Mouse (Mus musculus) neural tube, embryonic 10.5 days (tissue): ENCODE results near the gene A030005L19Rik.
"Not testable (repeated sequence)": the region's sequence is repeated elsewhere in the genome, so short reads cannot be mapped to it uniquely, and the experiment has no call there.

ENCODE experiments used
- DNase-seq: peaks from one replicate; pipeline ENCODE4 v3.0.0-alpha.2; 2017; ENCODE audit warnings: low spot score; ENCODE audit errors: extremely low spot score

Gene A030005L19Rik

DNA sequence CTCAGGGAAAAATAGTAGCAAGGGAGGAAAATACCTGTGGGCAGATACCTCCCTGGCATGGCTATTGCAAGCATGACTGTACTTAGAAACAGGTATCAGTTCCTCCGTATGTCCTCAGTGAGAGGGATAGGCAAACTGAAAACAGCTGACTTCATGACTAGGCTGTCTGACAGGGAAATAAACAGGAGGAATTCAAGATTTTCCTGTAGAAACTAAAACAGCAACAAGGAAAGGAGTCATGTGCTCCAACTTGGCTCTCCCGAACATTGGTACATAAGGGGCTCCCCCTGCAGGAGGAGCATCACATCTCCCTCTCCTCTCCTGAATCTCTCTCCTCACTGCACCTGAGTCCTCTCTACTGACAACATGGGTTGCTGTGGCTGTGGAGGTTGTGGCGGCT lies at the start of gene A030005L19Rik:
TSS of gene A030005L19Rik (plus strand) at position 301 of the 400 bp plus-strand sequence.
- no peak for DNase-seq

- DNase-seq: no peak
These were observed 42.9 kb upstream of the A030005L19Rik start for GRCm38 (mm10) chr1:82870202-82870601.

DNA sequence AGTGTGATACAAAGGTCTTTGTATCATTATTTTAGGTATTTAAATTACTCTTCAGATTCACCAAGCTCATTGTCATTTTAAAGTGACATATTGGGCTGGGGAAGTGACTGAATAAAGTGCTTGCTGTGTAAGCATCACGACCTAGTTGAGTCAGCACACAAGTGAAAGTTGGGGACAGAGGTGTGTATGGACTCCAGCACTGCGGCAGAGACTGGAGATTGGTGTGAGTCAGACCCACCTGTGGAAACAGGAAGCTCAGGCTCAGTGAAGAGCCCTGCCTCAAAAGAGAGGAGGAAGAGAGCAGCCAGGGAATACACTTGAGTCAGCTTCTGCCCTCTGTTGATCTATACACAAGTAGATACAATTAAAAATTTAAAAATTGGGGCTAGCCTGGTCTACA lies 34.0 kb upstream of the A030005L19Rik start:
- DNase-seq: no peak

DNA sequence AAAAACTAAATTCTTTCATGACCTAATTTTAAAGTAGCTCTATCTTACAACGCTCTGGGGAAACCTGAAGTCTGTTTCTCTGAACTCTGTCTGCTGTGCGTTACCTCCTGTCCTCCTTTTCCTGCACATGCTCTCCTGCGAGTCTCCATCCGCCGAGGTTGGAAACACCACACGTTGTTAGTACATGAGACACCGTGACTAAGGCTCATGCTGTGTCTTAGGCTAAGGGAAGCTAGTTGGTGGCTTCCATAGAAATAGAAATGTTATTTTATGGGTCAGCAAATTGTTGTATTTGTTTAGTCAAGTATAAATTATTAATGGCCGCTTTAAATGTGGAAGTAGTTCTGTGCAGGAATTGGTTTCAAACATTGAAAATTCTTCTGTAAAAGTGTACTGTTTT lies 32.9 kb upstream of the A030005L19Rik start:
- no peak for DNase-seq

DNA sequence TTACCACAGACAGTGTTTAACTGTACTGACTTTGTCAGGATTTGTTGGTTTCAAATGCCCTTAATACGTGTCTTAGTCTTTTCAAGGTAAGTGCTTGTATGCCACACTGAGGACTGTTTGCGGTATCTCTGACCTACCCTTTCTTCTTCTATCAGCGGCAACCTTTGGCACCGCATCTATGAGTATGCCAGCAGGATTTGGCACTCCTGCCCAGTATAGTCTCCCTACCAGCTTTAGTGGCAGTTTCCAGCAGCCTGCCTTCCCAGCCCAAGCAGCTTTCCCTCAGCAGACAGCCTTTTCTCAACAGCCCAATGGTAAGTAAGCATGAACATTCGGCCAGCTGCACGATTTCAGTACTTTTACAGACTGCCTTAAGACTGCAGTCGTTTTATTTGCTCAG lies 19.9 kb upstream of the A030005L19Rik start:
- DNase-seq: no peak

DNA sequence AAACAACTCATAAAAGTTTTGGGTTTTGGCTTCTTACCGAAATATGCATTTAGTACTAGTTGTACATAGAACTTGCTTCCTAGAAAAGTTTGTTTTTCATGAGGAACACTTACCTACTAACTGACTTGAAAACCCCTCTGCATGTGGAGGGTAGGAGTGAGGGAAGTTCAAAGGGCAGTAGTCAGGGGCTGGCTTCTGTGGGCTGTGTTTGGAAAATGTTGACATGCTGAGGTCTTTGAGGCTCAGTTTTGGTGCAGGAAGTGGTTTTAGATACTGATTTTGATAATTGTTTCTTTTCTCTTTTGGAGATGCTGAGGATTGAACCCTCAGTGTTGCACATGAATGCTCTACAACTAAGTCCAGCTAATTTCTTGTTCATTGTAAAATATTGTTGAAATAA lies 12.6 kb upstream of the A030005L19Rik start:
- DNase-seq: no peak

GRCm38 (mm10) chr1:82901201-82901600 lies 11.9 kb upstream of the A030005L19Rik start:
- DNase-seq: no peak

DNA sequence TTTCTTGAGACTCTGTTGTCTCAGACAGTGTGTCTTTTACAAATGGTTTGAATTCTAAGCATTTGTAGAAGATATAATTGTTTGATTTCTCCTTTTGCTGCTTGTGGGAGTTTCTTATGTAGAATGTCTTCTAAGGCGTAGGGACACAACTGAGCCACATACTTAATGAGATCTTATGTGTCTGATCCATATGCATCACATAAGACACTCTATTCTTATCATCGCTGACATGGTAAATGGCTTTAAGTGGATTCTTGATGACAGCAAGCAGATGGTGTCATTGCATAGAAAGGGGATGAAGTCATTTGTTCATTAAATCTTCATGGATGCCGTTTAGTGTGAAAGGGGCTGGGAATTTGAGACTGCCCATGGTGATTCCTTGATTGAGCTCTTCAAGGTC lies 7.2 kb upstream of the A030005L19Rik start:
- no peak for DNase-seq

- not testable (repeated sequence) for DNase-seq
These were observed 309 bp downstream of the A030005L19Rik start for GRCm38 (mm10) chr1:82913434-82913833.

- DNase-seq: no peak
These were observed 11.5 kb downstream of the A030005L19Rik start, which contains the start of gene A030014E15Rik for GRCm38 (mm10) chr1:82924650-82925049. Gene A030014E15Rik (plus strand): TSS chr1:82924917.

DNA sequence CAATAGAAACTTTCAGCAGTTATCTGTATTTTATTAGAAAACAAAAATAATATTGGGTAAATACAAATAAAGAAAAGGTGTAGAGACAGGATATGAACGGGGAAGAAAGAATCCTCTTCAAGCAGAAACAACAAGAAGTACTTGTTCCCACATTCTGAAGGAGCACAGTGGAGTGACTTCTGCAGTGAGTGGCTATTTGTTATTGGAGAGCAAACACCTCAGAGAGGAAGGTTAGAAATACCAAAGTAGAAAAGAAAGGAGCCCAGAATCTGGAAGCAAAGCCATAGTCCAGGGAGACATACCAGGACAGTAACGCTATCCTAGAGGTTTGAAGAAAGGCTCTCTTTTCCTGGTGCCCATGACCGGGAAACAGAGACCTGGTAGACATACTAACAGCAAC lies 17.4 kb downstream of the A030005L19Rik start:
- DNase-seq: not testable (repeated sequence)

DNA sequence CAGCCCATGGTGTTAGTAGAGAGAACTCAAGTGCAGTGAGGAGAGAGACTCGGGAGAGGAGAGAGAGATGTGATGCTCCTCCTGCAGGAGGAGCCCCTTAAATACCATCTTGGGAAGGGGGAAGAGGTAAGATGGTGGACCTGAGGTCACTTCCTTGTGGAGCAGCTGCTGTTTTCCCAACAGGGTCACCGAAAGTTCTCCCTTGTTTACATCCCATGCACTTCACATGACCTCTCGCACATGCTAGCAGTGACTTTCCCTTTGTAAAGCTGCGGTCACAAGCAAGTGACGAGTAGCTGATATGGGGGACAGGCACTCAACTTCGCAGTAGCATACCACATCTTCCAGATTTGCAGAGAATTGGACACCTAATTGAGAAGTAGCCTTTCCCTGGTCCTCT lies 18.2 kb downstream of the A030005L19Rik start, which contains the start of gene Gm6217:
TSS of gene Gm6217 (minus strand) at position 74 of the 400 bp plus-strand sequence.
- not testable (repeated sequence) for DNase-seq

DNA sequence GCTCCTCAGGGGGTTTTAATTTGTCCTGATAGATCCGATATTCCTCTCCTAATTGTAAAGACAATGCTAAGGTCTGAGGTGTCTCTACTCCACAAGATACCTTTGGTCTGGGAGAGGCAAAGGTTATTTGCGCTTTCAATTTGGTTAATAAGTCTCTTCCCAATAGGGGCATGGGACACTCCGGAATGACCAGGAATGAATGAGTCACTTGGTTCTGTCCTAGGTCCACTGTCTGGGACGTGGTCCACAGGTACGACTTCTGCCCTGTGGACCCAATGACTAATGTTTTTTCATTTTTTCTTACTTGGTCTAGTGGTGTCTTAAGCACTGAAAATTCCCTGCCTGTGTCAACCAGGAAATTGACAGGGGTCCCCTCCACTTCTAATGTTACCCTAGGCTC lies 25.5 kb downstream of the A030005L19Rik start:
- DNase-seq: no peak

- not testable (repeated sequence) for DNase-seq
These were observed 29.4 kb downstream of the A030005L19Rik start for GRCm38 (mm10) chr1:82942505-82942904.

GRCm38 (mm10) chr1:82943295-82943694 lies 30.2 kb downstream of the A030005L19Rik start, which contains the start of gene A030003K21Rik:
Gene A030003K21Rik (minus strand): TSS chr1:82943388.
- DNase-seq: not testable (repeated sequence)

GRCm38 (mm10) chr1:82946029-82946428 lies 32.9 kb downstream of the A030005L19Rik start:
- DNase-seq: not testable (repeated sequence)

DNA sequence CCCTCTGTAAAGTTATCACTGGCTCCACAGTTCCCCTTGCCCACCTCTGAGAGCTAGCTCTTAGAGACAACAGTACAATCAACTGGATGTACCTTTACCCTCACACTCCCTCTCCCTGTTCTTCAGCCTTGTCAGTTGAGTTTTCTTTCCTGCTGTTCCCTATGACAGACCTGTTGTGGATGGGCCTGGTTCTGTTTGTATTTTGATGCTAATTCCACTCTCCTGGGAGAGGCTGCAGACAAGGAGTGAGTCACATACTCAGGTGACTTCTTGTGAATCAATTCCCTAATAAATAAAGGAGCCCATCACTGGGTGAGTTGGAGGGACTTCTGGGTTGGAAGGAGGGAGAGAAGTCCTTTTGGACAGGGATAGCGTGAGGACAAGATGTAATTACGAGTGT lies 35.5 kb downstream of the A030005L19Rik start:
- no peak for DNase-seq

DNA sequence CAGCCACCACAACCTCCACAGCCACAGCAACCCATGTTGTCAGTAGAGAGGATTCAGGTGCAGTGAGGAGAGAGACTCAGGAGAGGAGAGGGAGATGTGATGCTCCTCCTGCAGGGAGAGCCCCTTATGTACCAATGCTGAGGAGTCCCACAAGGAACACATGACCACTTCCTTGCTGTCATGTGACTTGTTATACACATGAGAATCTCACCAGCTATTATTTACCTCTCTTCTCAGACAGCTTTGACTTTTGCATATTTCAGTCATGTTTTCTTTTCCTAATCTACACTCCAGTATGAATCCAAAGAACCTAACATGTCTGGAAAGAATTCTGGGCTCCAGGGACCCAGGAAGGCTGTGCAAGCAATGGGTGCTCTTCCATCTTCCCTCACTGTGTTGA lies 42.8 kb downstream of the A030005L19Rik start, which contains the start of gene Gm7544:
TSS of gene Gm7544 (minus strand) at position 101 of the 400 bp plus-strand sequence.
- DNase-seq: not testable (repeated sequence)

DNA sequence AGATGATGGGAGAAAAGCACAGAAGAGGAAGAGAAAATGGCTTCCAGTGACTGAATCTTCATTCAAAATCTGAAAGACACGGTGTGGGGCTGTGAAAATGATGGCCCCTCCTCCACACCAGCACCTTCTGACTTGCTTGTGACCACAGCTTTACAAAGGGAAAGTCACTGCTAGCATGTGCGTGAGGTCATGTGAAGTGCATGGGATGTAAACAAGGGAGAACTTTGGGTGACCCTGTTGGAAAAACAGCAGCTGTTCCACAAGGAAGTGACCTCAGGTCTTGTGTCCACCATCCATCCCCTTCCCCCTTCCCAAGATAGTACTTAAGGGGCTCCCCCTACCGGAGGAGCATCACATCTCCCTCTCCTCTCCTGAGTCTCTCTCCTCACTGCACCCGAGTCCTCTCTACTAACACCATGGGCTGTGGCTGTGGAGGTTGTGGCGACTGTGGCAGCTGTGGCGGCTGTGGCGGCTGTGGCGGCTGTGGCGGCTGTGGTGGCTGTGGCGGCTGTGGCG lies 46.8 kb downstream of the A030005L19Rik start, which contains the start of gene Gm47955:
TSS of gene Gm47955 (plus strand) at position 417 of the 516 bp plus-strand sequence.
- DNase-seq: no peak
